Mouse (Mus musculus): ENCODE data around the gene Rbm42. TPM values are rescaled to one million over a fixed set of nuclear protein-coding genes. Genes with fewer than 3 reads are reported as not detected.

The Rbm42 gene
- 10 to 100 TPM; 57.5 to 68.0 (median 63.6) TPM for total RNA-seq (2022)

DNA sequence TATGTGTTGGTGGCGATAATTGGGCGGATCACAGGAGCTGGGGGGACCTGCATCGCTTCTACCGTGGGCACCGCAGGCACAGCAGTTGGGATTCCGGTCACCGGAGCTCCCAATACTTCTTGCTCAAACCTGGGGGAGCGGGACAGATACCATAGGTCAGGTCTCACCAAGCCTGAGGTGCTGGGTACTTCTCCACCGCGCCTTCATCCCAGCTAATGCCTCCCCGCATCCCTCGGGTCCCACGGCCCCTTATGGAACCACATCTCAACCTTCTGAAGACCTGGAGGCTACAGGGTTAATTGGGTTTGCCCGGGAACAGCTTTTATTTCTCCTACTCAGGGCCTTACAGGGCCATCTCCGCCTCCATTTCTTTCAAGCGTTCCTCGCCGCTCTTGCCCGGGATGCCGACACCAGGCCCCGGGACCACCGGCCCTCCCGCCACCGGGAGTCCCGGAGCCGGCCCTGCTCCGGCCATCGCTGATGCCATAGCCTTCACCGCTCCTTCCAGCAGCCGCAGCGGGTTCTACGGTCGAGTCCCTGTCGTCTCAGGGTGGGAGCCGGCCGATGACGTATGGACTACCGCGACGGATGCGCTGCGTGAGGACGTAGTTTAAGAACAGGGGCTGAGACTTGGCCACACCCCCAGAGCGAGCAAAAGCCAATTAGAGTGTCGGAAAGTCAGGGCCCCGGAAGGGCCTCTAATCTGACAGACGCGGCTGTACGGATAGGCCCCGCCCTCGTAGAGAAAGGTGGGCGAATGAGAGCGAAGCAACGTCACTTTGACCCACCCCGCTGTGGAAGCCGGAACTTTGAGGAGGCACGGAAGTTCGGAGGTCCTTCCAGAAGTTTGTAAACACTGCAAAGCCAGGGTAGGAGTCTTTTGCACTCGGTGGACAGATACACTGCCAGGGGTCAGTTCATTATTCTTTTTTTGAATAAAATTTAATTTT lies at the start of gene Rbm42:
TSS of gene Rbm42 (minus strand) at position 727 of the 950 bp plus-strand sequence.
- peak; percentile 94 to 99 for DNase-seq (ENCODE audit: low spot score in 2 of 2)

DNA sequence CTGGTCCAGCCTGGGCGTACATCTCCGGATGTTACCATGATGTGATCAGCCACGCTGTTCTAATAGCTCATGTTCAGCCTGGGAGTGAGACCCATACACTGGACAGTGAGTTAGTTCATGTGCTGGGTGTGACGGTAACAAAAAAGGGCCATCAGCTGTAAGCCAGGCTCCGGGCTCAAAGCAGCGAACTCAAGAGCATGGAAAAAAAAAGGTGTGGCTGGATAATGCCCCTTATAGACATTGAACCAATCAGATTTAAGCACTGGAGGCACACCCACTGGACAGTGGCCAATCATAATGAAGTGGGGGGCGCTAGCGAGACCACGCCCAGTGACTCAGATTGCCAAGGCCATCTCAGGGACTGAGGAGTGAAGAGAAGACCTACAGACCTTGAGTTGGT lies 48.5 kb upstream of the Rbm42 start, which contains the start of gene 2200002J24Rik:
TSS of gene 2200002J24Rik (plus strand) at position 338 of the 400 bp plus-strand sequence.
- no peak for DNase-seq (ENCODE audit: low spot score in 2 of 2)

DNA sequence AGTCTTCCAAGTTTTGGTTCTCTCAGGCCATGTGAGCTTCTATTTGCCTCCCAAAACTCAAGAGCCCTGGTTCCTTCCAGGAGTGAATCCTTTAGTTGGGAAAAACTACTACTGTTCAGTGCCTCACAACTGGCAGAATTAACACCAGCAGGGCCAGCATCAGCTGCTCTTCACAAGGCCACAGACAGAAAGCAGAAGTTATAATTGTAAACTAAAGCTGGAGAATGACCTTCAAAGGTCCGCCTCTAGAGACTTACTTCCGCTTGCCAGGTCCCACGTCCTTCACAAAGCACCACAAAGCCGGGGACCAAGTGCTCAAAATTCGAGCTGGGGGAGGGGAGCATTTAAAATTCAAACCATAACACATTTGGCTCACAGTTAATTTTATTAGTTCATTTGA lies 48.0 kb upstream of the Rbm42 start:
- no peak for DNase-seq (ENCODE audit: low spot score in 2 of 2)

DNA sequence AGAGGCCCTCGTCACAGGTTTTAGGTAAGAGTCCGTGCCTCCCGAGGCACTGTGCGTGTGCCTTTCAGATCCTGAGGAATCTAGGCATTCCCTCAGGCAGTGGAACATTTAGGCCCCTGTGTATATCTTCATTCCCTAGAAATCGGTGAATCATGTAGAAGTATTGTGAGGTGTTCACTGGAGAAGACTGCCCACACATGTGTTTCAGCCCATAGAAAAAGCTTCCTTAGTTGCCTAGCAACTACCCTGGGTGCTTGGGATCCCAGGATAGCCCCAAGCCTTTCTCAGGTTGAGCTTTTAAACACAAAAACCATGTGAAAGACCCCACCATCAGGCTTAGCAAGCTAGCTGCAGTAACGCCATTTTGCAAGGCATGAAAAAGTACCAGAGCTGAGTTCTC lies 38.2 kb upstream of the Rbm42 start:
- DNase-seq (ENCODE audit: low spot score in 2 of 2): no peak

DNA sequence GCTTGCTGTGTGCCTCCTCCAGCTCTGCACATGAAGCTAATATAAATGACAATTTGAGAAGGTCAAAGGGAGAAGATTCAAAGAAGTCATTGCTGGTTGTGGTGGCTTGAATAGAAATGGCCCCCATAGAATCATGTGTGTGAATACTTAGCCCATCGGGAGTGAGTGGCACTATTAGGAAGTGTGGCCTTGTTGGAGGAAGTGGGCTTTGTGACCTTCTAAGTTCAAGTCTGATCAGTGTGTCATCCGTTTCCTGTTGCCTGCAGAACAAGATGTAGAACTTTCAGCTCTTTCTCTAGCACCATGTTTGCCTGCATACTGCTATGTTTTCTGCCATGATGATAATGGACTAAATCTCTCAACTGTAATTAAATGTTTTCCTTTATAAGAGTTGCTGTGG lies 33.3 kb upstream of the Rbm42 start:
- no peak for DNase-seq (ENCODE audit: low spot score in 2 of 2)

DNA sequence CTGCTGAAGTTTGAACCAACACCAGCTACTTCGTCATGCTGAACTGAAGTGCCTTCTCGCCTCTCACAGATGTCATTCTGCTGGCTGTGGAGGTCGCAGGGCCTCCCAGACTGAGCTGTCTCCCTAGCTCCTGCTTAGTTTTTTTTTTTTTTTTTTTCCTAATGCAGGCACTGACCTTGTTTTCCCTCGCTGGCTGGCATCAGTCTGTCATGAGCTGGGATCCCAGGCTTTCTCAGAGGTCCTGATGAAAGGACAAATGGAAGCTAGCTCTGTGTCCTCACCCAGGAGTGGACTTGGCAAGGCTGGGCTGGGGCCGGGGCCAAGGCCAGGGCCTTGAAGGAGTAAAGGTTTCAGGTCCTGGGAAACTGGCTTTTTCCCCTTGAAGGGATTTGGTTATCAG lies 31.8 kb upstream of the Rbm42 start:
- DNase-seq (ENCODE audit: low spot score in 2 of 2): no peak

DNA sequence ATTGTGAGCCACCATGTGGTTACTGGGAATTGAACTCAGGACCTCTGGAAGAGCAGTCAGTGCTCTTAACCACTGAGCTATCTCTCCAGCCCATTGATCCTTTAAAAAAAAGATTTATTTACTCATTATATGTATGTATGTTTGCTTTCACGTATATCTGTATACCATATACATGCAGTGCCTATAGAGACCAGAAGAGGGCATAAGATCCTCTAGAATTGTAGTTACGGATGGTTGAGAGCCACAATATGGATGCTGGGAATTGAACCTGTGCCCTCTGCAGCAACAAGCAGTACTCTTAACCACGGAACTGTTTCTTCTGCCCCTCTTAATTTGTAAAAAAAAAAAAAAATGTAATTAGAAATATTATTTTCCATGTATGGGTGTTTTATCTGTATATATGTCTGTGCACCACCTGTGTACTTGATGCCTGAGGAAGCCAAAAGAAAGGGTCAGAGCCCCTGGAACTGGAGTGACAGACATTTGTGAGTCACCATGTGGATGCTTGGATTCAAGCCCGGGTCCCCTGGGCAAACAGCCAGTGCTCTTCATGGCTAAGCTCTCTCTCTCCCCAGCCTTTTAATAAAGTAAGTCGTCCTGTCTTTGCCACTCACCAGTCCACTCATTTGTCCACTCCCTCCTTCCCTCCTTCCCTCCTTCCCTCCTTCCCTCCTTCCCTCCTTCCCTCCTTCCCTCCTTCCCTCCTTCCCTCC lies 28.3 kb upstream of the Rbm42 start:
- DNase-seq (ENCODE audit: low spot score in 2 of 2): no peak

DNA sequence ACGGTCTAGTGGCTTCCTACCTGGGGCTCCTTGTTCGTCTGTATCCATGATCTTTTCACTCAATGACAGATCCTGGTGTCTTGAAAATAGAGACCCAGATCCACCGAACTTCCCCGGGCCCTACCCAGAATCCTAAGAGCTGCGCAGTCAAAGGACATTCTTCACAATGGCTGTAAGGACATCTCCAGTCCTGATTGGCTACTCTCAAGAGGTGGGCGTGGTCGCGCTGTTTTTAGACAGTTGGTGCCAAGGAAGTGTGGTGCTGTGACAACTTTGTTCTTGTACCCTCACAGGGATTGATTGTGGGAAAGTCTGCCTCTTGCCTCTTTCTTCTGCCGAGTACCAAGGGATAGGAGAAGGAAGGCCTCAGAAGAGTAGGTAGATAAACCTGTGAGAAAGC lies 21.4 kb upstream of the Rbm42 start, which contains the start of gene Pmis2:
TSS of gene Pmis2 (minus strand) at position 126 of the 400 bp plus-strand sequence.
- no peak for DNase-seq (ENCODE audit: low spot score in 2 of 2)

DNA sequence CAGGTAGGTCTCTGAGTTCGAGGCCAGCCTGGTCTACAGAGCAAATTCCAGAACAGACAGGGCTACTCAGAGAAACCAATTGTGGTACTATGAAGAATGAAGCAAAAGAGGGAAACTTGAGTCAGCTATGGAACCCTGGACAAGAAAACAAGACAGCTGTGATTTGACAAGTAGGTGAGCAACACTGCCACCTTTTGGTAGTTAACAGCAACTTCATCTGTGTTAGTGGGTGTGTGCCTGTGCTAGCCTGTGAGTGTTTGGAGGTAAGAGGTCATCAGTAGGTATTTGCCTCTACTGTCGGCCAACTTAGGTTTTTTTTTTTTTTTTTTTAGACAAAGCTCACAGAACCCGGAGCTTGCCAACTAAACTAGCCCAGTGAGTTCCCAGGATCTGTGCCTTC lies 19.1 kb upstream of the Rbm42 start:
- DNase-seq (ENCODE audit: low spot score in 2 of 2): no peak

DNA sequence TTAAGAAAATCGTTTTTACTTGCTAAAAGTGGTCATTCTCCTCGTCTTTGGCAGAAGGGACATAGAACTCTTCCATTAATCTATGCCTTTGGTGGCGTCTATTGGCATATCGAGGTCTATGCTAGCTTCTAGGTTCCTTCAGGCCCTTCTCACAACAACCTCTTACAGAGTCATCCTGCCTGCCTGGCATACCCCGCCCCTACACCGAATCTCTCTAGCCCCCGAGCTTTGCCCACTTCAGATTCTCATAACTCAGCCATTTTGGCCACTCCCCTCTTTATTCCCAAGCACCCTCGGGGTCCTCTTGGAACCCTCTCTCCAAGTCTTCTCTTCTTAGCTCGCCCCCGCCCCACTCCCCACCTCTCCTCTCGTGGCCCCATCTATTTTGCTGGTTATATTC lies 15.2 kb upstream of the Rbm42 start:
- DNase-seq (ENCODE audit: low spot score in 2 of 2): no peak

DNA sequence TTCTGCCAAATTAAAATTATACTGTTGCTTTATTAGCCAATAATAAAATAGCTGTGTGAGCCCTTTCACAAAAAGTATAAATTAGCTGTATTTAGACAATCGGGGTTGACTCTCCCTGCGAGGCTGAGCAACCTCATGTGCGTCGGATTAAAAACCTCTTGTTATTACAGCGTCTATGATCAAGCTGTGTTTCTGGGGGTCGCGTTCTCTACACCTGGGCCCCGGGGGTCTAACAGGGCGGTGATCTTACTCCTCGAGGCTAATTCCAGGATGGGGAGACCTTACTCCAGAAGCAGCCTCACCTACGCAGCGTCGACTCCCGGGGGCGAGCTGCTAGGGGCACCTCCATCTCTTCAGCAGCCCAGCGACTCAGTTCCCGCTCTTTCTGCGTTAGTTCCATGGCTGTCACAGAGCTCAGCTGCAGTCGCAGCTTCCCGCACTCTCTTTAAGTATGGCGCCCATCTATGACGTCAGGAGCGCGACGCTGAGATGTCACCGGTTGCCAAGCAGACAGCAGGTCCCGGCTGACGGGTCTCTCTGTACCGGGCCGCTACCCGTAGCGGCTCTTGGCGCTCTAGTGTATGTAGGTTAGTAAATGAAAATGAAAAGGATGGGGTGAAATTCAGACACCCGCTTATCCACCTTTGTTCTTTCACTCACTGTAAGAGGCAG lies 14.5 kb upstream of the Rbm42 start, which contains the start of gene Haus5:
TSS of gene Haus5 (minus strand) at position 466 of the 672 bp plus-strand sequence.
- peak; percentile 78 to 90 for DNase-seq (ENCODE audit: low spot score in 2 of 2)

DNA sequence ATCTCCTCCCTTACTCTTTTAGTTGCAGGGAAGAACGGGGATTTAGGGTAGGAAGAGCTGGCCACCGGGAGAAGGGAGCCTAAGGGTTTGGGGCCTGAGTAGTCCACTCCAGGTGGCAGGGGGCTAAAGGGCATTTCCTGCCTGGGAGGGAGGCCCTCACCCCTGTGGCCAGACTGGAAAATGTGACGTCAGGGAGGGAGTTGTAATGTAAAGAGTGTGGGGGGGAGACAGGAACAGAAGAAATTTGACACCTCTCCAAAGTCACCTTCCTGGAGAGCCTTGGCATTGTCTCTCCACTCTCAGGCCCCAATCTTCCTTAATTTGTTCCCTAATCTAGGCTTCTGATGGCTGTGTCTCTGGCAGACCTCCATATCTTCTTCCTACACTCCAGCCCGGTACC lies 11.0 kb downstream of the Rbm42 start:
- no peak for DNase-seq (ENCODE audit: low spot score in 2 of 2)

DNA sequence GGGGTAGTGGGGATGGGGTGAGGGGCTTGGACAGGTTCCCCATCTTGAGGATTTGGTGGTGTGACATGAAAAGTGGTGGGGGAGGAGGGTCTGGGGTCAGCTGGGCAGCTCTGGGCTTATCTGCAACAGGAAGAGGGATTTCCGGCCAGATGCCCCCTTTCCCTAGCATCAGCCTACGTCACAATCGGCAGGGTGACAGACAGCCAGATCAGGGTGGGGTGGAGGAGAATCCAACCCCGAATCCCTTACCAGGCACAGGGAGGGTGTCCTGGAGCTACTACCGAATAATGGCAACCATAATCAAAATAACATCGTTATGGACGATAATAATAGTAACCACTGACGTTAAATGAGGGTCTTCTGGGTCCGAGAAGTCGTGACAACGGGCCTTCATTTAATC lies 13.7 kb downstream of the Rbm42 start:
- no peak for DNase-seq (ENCODE audit: low spot score in 2 of 2)

DNA sequence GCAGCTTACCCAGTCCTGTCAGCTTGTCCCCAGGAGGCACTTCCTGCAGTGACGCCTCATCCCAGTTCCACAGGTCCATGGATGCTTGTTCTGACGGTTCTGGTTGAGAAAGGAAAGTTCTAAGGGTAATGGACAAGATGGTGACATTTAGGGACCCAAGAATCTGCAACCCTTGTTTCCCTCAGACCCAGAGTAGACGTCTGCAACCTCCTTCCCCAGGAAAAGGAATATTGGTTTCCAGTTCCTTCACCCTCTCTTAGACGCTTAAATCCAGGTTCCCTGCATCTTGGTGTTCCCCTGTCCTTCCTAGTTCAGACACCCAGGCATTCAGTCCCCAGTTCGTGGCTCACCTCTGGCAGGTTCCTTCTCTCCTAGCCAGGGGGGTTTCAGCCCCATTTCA lies 14.4 kb downstream of the Rbm42 start, which contains the start of gene Etv2:
TSS of gene Etv2 (minus strand) at position 101 of the 400 bp plus-strand sequence.
- DNase-seq (ENCODE audit: low spot score in 2 of 2): no peak

DNA sequence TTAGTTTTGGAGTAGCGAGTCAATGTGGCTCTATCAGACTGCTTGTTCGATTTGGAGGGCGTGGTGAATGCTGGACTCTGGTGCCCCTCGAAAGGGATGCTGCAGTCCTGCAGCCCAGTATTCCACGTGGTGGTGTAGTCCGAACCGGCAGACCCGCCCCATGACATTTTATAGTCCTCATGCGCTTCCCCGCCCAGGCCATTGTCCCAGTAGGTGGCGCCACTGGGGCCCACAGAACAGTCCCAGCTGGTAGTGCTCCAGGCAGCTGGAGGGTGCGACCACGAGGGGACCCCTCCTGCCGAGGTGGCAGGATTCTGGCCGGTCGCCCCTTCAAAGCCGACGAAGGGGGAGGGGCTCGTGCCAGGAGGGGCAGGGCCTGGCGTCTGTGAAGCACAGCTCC lies 15.5 kb downstream of the Rbm42 start:
- no peak for DNase-seq (ENCODE audit: low spot score in 2 of 2)

DNA sequence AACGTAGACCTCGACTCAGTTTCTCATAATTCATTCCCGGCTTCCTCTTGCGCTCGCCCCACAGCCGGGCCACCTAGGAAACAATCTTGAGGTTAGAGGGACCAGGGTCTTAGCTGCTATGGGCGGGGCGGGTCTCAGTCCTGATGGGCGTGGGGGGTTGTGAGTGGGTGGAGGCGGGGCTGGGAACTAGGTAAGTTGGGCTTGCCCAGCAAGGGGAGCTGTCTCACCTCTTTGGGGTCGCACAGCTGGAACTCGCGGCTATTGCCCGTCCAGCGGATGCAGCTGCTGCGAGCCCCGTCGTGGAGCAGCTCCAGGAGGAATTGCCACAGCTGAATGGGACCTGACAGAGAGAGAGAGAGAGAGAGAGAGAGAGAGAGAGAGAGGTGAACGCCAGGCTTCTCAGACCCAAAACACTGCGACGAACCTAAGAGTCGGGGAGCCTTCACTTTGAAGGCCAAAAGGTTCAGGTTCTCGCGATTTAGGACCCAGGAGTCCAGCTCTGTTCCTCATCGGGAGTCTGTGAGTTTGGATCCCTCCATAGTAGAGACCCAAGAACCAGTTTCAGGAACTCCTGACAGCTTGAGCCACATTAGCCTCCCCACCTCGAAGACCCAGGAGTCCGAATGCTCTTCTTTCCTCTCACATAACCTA lies 16.2 kb downstream of the Rbm42 start:
- DNase-seq (ENCODE audit: low spot score in 2 of 2): no peak

DNA sequence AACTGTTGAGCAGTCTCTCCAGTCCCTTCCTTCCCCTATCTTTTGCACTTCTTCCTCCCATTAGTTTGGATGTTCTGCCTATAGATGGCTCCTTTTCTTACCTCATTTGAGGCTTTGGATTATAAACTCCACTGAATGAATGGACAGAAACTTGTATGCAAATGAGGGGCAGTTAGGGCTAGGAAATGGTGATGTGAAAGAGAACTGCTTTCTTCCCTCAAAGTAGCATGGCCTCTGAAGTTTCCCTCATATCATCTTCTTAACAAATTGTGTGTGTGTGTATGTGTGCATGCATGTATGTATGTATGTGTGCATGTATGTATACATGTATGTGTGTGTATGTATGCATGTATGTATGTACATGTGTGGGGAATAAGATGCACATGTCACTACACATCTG lies 21.1 kb downstream of the Rbm42 start:
- no peak for DNase-seq (ENCODE audit: low spot score in 2 of 2)

DNA sequence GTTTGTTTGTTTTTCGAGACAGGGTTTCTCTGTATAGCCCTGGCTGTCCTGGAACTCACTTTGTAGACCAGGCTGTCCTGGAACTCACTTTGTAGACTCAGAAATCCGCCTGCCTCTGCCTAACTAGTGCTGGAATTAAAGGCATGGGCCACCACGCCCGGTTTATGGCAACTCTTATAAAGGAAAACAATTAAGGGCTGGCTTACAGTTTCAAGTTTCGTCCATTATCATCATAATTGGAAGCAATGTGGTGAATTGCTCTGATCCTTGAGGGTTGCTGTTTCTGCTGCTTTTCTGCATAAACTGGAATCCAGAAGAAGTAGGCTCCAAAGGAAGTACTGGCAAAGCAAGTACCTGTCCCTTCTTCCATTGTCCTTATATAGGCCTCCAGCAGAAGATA lies 23.5 kb downstream of the Rbm42 start:
- no peak for DNase-seq (ENCODE audit: low spot score in 2 of 2)

DNA sequence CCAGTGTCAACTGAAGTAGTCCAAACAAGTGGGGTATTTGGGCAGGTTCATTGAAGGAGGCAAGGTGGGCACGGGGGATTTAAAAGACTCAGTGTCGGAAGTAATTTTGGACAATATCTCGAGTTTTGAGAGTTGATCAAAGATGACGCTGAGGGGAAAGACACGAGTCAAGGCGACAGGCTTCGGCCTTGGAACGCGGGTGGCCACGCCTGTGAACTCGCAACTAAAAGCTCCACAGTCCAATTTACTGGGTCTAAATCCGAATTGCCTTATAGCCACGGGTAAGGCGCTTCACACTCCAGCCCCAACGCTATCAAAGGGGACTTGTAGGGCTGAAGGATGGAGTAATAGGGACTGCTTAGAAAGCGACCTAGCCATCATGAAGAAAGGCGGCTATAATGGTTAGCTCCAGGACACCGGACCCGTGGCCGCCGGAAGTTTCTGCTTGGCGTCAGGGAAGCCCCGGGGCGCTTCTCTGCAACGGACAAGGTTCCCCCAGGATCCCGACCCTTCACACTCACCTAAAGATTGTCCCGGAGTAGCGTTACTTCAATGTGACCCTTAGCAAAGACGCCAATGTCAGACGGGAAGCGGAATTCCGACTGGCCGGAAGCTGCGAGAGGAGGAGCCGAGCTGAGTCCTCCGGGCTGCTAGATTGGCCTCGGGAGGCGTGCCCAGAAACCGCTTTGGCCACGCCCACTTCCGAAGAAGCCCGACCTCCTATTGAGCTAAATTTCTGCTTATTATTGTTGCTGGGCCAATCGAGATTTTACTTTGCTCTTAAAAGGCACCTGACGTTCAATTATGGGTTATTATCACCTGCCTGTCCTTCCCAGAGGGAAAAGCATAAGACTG lies 24.4 kb downstream of the Rbm42 start, which contains the start of gene Cox6b1:
TSS of gene Cox6b1 (minus strand) at position 622 of the 855 bp plus-strand sequence.
- DNase-seq (ENCODE audit: low spot score in 2 of 2): peak; percentile 54 to 81

DNA sequence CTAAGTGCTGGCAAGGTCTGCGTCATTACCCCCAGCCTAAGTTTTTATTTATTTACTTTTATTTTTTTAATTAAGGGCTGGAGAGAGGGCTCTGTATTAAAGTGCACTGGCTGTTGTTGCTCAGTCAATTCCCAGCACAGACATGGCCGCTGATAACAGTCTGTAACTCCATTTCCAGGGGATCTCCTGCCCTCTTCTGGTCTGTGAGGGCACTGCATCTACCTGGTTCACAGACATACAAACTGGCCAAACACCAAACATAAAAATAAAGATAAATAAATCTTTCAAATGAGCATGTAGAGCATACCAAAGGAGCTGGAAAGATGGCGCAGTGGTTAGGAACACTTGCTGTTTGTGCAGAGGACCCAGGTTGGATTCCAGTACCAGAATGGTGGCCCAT lies 30.9 kb downstream of the Rbm42 start:
- DNase-seq (ENCODE audit: low spot score in 2 of 2): no peak
